Mouse (Mus musculus) embryonic facial prominence, embryonic 14.5 days (tissue): ENCODE data around the gene Skiv2l. TPM values are rescaled to one million over a fixed set of nuclear protein-coding genes. Genes with fewer than 3 reads are reported as not detected.
"Not testable (repeated sequence)": the region's sequence is repeated elsewhere in the genome, so short reads cannot be mapped to it uniquely, and the experiment has no call there.

Experiments
- ATAC-seq: fragments of 200-750 bp; cut with Nextera tagmentation; 2 replicates; pipeline ENCODE4 v1.8.0; 2017; ENCODE audit warnings: low read depth, moderate number of reproducible peaks, moderate TSS enrichment
- DNase-seq: peaks from one replicate; pipeline ENCODE4 v3.0.0-alpha.2; 2015; ENCODE audit warnings: low spot score
- H3K27ac ChIP-seq: fragments of 300-500 bp; sonication (generic); replicated peaks from 2 replicates; pipeline ENCODE4 v1.5.1; 2014; ENCODE audit warnings: low read depth, mild to moderate bottlenecking, low read length, moderate library complexity
- H3K27me3 ChIP-seq: fragments of 300-500 bp; sonication (generic); replicated peaks from 2 replicates; pipeline ENCODE4 v1.6.1; 2014; ENCODE audit warnings: low read length; ENCODE audit not compliant: control insufficient read depth, insufficient read depth
- H3K36me3 ChIP-seq: fragments of 300-500 bp; sonication (generic); 2 replicates; pipeline ENCODE4 v1.6.1; 2014; ENCODE audit warnings: low read length, mixed read lengths; ENCODE audit not compliant: control insufficient read depth, insufficient read depth
- H3K4me1 ChIP-seq: fragments of 300-500 bp; sonication (generic); 2 replicates; pipeline ENCODE4 v1.6.1; 2014; ENCODE audit warnings: antibody characterized with exemption, low read length; ENCODE audit not compliant: control insufficient read depth, insufficient read depth
- H3K4me2 ChIP-seq: fragments of 300-500 bp; sonication (generic); 2 replicates; pipeline ENCODE4 v1.6.1; 2014; ENCODE audit warnings: low read depth, mild to moderate bottlenecking, low read length, moderate library complexity, mixed read lengths
- H3K4me3 ChIP-seq: fragments of 300-500 bp; sonication (generic); 2 replicates; pipeline ENCODE4 v1.5.1; 2014; ENCODE audit warnings: low read depth, mild to moderate bottlenecking, low read length
- H3K9ac ChIP-seq: fragments of 300-500 bp; sonication (generic); 2 replicates; pipeline ENCODE4 v1.6.1; 2014; ENCODE audit warnings: low read depth, mild to moderate bottlenecking, low read length, moderate library complexity, mixed read lengths
- H3K9me3 ChIP-seq: fragments of 300-500 bp; sonication (generic); 2 replicates; pipeline ENCODE4 v1.6.1; 2016; ENCODE audit warnings: low read length; ENCODE audit not compliant: control insufficient read depth
- WGBS: fragments of 180-500 bp; shearing (Covaris S2); extraction: QIAGEN DNeasy Blood & Tissue Kit; methylation state at CpG from one replicate; pipeline ENCODE4 v1.1.7; 2014; 5-methylcytosine and 5-hydroxymethylcytosine counted together
- polyA plus RNA-seq: library from polyadenylated mRNA; unstranded; fragments of >200 nt; fragmentation: Nextera tagmentation; extraction: Ambion mirVana; gene quantifications from 2 replicates; pipeline ENCODE4 v1.2.1, GENCODE M21; 2014

The Skiv2l gene
- polyA plus RNA-seq, 1 experiment from 2014 or later: 38.9 TPM

GRCm38 (mm10) chr17:34811275-34811674 is 38.7 kb downstream of the Skiv2l start:
- WGBS: 81% methylated on average over 14 of the region's 15 CpGs
- H3K9ac ChIP-seq: no peak overlapping the region

GRCm38 (mm10) chr17:34810811-34811210 is 39.2 kb downstream of the Skiv2l start:
- not testable (repeated sequence) for H3K27ac ChIP-seq, ATAC-seq, H3K4me1 ChIP-seq, H3K27me3 ChIP-seq, H3K4me2 ChIP-seq, H3K36me3 ChIP-seq, H3K9ac ChIP-seq, DNase-seq, H3K4me3 ChIP-seq, H3K9me3 ChIP-seq
- WGBS: 72% methylated on average over 6 of the region's 8 CpGs

More at GRCm38 (mm10) chr17:34811275-34811674, 38.7 kb downstream of the Skiv2l start:
- no peak overlapping the region for H3K4me3 ChIP-seq
- ATAC-seq: no peak
- H3K27me3 ChIP-seq: no peaks in the 10 kb centered on the region
- H3K36me3 ChIP-seq: no peaks in the 10 kb centered on the region
- no peaks in the 10 kb centered on the region for H3K9me3 ChIP-seq
- H3K27ac ChIP-seq: no peak overlapping the region
- H3K4me1 ChIP-seq: no peaks in the 10 kb centered on the region
- DNase-seq: no peak
- H3K4me2 ChIP-seq: no peak overlapping the region

GRCm38 (mm10) chr17:34810411-34810810 is 39.6 kb downstream of the Skiv2l start:
- not testable (repeated sequence) for DNase-seq, H3K4me1 ChIP-seq, H3K9me3 ChIP-seq, H3K27ac ChIP-seq, H3K36me3 ChIP-seq, H3K27me3 ChIP-seq, H3K4me2 ChIP-seq, ATAC-seq, H3K9ac ChIP-seq, H3K4me3 ChIP-seq
- WGBS: 92% methylated on average over 5 of the region's 5 CpGs

- Histone ChIP-seq H3K9ac (no peak overlapping the region), H3K4me2 (no peak overlapping the region), H3K9me3 (no peaks in the 10 kb centered on the region), H3K27ac (no peak overlapping the region), H3K4me1 (no peaks in the 10 kb centered on the region), H3K4me3 (no peak overlapping the region), H3K27me3 (no peaks in the 10 kb centered on the region), H3K36me3 (no peaks in the 10 kb centered on the region)
- DNase-seq (no peak), ATAC-seq (no peak)
- 69% methylated on average over 6 of the region's 6 CpGs for WGBS
Observed at GRCm38 (mm10) chr17:34808599-34809205, 41.3 kb downstream of the Skiv2l start.

GRCm38 (mm10) chr17:34807176-34807575 is 42.8 kb downstream of the Skiv2l start:
- ATAC-seq (no peak), DNase-seq (no peak)
- Histone ChIP-seq H3K27ac (no peak overlapping the region), H3K4me2 (no peak overlapping the region), H3K9ac (no peak overlapping the region), H3K9me3 (no peaks in the 10 kb centered on the region), H3K4me1 (no peaks in the 10 kb centered on the region), H3K36me3 (no peaks in the 10 kb centered on the region), H3K4me3 (no peak overlapping the region), H3K27me3 (no peaks in the 10 kb centered on the region)
- 77% methylated on average over 3 of the region's 3 CpGs for WGBS

- no peaks in the 10 kb centered on the region for H3K36me3 ChIP-seq
- H3K4me2 ChIP-seq: no peak overlapping the region
- H3K4me3 ChIP-seq: no peak overlapping the region
- DNase-seq (no peak), ATAC-seq (no peak)
- no peak overlapping the region for H3K9ac ChIP-seq
- no peaks in the 10 kb centered on the region for H3K4me1 ChIP-seq
- 79% methylated on average over 6 of the region's 6 CpGs for WGBS
- no peaks in the 10 kb centered on the region for H3K9me3 ChIP-seq
- no peak overlapping the region for H3K27ac ChIP-seq
- H3K27me3 ChIP-seq: no peaks in the 10 kb centered on the region
Observed at GRCm38 (mm10) chr17:34804871-34805562, 45.0 kb downstream of the Skiv2l start.

GRCm38 (mm10) chr17:34804301-34804700 is 45.7 kb downstream of the Skiv2l start, which contains the start of gene Cyp21a1:
TSS of gene Cyp21a1 (minus strand) at chr17:34804561.
- not testable (repeated sequence) for H3K4me1 ChIP-seq, H3K4me3 ChIP-seq, H3K36me3 ChIP-seq, H3K9me3 ChIP-seq, H3K9ac ChIP-seq, ATAC-seq, H3K27me3 ChIP-seq, DNase-seq, H3K27ac ChIP-seq, H3K4me2 ChIP-seq
- 80% methylated on average over 1 of the region's 6 CpGs for WGBS

- ATAC-seq, H3K36me3 ChIP-seq, H3K9ac ChIP-seq, H3K27me3 ChIP-seq, H3K4me1 ChIP-seq, H3K27ac ChIP-seq, DNase-seq, H3K9me3 ChIP-seq, H3K4me3 ChIP-seq, H3K4me2 ChIP-seq: not testable (repeated sequence)
- 89% methylated on average over 6 of the region's 6 CpGs for WGBS
Observed at GRCm38 (mm10) chr17:34803367-34803766, 46.6 kb downstream of the Skiv2l start.

GRCm38 (mm10) chr17:34802756-34803155 is 47.3 kb downstream of the Skiv2l start:
- not testable (repeated sequence) for H3K4me3 ChIP-seq, H3K27me3 ChIP-seq, H3K36me3 ChIP-seq, H3K9me3 ChIP-seq, H3K4me2 ChIP-seq, H3K9ac ChIP-seq, ATAC-seq, H3K27ac ChIP-seq, DNase-seq, H3K4me1 ChIP-seq
- WGBS: 93% methylated on average over 9 of the region's 9 CpGs
